Mouse (Mus musculus) kidney, postnatal 0 days (tissue): ENCODE measurements around the gene Olfr119. TPM values are rescaled to one million over a fixed set of nuclear protein-coding genes. Genes with fewer than 3 reads are reported as not detected.
"Not testable (repeated sequence)": the region's sequence is repeated elsewhere in the genome, so short reads cannot be mapped to it uniquely, and the experiment has no call there.

Source experiments
- ATAC-seq: fragments of 200-750 bp; cut with Nextera tagmentation; replicated peaks from 2 replicates; pipeline ENCODE4 v1.8.0; 2017; ENCODE audit warnings: low read depth, moderate number of reproducible peaks, moderate TSS enrichment, moderate library complexity; ENCODE audit not compliant: low FRiP score
- DNase-seq: peaks from one replicate; pipeline ENCODE4 v3.0.0-alpha.2; 2016; ENCODE audit warnings: low spot score
- H3K27ac ChIP-seq: fragments of 300-500 bp; sonication (generic); 2 replicates; pipeline ENCODE4 v1.5.1; 2014; ENCODE audit warnings: mild to moderate bottlenecking
- H3K27me3 ChIP-seq: fragments of 300-500 bp; sonication (generic); 2 replicates; pipeline ENCODE4 v1.6.1; 2014; ENCODE audit warnings: low read length, mixed read lengths; ENCODE audit not compliant: insufficient read depth
- H3K36me3 ChIP-seq: fragments of 300-500 bp; sonication (generic); 2 replicates; pipeline ENCODE4 v1.6.1; 2014; ENCODE audit warnings: low read length, mixed read lengths; ENCODE audit not compliant: insufficient read depth
- H3K4me1 ChIP-seq: fragments of 300-500 bp; sonication (generic); replicated peaks from 2 replicates; pipeline ENCODE4 v1.6.1; 2014; ENCODE audit warnings: antibody characterized with exemption, low read length, mixed read lengths; ENCODE audit not compliant: insufficient read depth
- H3K4me2 ChIP-seq: fragments of 300-500 bp; sonication (generic); 2 replicates; pipeline ENCODE4 v1.6.1; 2014; ENCODE audit warnings: mild to moderate bottlenecking, low read length, moderate library complexity, mixed read lengths
- H3K4me3 ChIP-seq: fragments of 300-500 bp; sonication (generic); replicated peaks from 2 replicates; pipeline ENCODE4 v1.5.1; 2014; ENCODE audit warnings: low read depth, low read length
- H3K9ac ChIP-seq: fragments of 300-500 bp; sonication (generic); 2 replicates; pipeline ENCODE4 v1.6.1; 2014; ENCODE audit warnings: low read depth, low read length
- H3K9me3 ChIP-seq: fragments of 300-500 bp; sonication (generic); replicated peaks from 2 replicates; pipeline ENCODE4 v1.6.1; 2016; ENCODE audit warnings: low read length, inconsistent platforms, mixed read lengths
- CTCF ChIP-seq: IDR thresholded peaks from 2 replicates; pipeline ENCODE4 v1.5.1; 2016; ENCODE audit warnings: antibody characterized with exemption, low read depth, mild to moderate bottlenecking, moderate library complexity
- WGBS: fragments of 180-500 bp; shearing (Covaris S2); extraction: QIAGEN DNeasy Blood & Tissue Kit; methylation state at CpG from one replicate; pipeline ENCODE4 v1.1.7; 2014; 5-methylcytosine and 5-hydroxymethylcytosine counted together
- polyA plus RNA-seq: library from polyadenylated mRNA; unstranded; fragments of >200 nt; fragmentation: Nextera tagmentation; extraction: Ambion mirVana; gene quantifications from 2 replicates; pipeline ENCODE4 v1.2.1, GENCODE M21; 2015

Olfr119 gene
- not detected in 2 replicates for polyA plus RNA-seq

DNA sequence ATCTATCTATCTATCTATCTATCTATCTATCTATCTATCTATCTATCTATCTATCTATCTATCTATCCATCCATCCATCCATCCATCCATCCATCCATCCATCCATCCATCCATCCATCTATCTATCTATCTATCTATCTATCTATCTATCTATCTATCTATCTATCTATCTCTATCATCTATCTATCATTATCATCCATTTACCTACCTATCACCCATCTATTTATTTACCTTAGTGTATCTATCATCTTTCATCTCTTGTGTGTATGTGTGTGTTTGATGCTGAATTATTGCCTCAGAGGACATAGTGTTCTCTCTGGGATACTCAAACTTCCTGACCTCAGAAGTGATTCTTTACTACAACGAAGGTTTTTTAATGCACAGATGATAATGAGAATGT, at the start of gene Olfr119:
Gene Olfr119, plus strand, starts transcription at position 301 of the 400 bp plus-strand sequence.
- DNase-seq, ATAC-seq, H3K4me3 ChIP-seq, H3K36me3 ChIP-seq, H3K27ac ChIP-seq, H3K9me3 ChIP-seq, H3K27me3 ChIP-seq, H3K4me2 ChIP-seq, H3K4me1 ChIP-seq, H3K9ac ChIP-seq: not testable (repeated sequence)
- 54% methylated on average over 1 of the region's 1 CpGs for WGBS

DNA sequence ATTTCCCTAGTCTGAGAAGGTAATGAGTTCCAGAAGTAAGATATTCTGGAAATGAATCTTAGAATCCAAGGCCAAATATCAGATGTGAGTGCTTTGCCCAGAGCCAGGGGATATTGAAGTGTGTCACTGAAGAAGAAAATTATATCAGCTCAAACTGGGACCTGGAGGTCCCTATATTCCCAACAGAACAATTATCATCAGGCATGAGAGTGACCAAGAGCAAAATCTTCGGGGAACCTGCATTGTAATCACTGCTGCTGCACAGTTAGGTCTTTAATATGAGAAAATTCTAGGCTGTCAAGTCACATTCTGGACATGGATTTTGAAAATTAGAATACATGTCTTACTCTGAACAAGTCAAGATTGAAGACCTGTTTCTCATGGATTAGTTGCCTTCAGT, 32.7 kb upstream of the Olfr119 start, which contains the start of gene Olfr117:
Gene Olfr117, minus strand, starts transcription at position 101 of the 400 bp plus-strand sequence.
- H3K9me3 ChIP-seq = no peaks in the 10 kb centered on the region
- no peak within 1 kb of the TSS for H3K27ac ChIP-seq
- 57% methylated on average over 1 of the region's 1 CpGs for WGBS
- DNase-seq = no peak
- no peak for ATAC-seq
- no peaks in the 10 kb centered on the region for H3K4me1 ChIP-seq
- no peak within 1 kb of the TSS for H3K4me2 ChIP-seq
- no peaks in the 10 kb centered on the region for H3K36me3 ChIP-seq
- no peaks in the 10 kb centered on the region for H3K27me3 ChIP-seq
- H3K4me3 ChIP-seq = no peak within 1 kb of the TSS
- H3K9ac ChIP-seq = no peak within 1 kb of the TSS
- TF ChIP-seq CTCF = no peak

DNA sequence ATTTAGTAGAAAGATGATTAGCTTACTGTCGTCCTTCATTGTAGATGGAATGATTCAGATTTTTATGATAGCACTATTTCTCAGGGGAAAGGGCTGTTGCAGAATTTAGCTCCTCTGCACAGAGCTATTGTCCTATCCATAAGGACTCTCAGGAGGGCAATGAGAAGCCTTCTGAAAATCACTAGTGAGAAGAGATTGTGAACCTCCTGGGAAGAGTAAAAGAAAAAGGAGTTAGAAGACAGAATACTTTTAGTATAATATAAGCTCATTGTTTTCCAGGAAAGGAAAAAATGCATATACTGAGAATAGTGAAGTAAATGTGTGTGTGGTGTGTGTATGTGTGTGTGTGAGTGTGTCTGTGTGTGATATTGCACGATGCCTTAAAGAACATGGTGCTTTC, 29.7 kb upstream of the Olfr119 start, which contains the start of gene Olfr118:
Gene Olfr118, plus strand, starts transcription at position 301 of the 400 bp plus-strand sequence.
- Histone ChIP-seq H3K4me2 (no peak within 1 kb of the TSS), H3K36me3 (no peaks in the 10 kb centered on the region), H3K9ac (no peak within 1 kb of the TSS), H3K9me3 (no peaks in the 10 kb centered on the region), H3K27ac (no peak within 1 kb of the TSS), H3K27me3 (no peaks in the 10 kb centered on the region), H3K4me1 (no peaks in the 10 kb centered on the region), H3K4me3 (no peak within 1 kb of the TSS)
- ATAC-seq = no peak
- TF ChIP-seq CTCF = no peak
- 65% methylated on average over 2 of the region's 2 CpGs for WGBS
- no peak for DNase-seq

DNA sequence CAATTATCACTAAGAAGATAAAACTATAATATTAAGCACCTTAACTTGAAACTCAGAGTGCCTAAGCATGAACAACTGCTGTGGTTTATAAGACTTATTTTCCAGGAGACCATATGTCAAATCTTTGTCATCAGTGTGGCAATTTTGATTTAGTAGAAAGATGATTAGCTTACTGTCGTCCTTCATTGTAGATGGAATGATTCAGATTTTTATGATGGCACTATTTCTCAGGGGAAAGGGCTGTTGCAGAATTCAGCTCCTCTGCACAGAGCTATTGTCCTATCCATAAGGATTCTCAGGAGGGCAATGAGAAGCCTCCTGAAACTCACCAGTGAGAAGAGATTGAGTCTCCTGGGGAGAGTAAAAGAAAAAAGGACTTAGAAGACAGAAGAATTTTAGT, 25.1 kb downstream of the Olfr119 start, which contains the start of gene Olfr120:
Gene Olfr120, plus strand, starts transcription at position 301 of the 400 bp plus-strand sequence.
- no peaks in the 10 kb centered on the region for H3K4me1 ChIP-seq
- H3K36me3 ChIP-seq = no peaks in the 10 kb centered on the region
- no peaks in the 10 kb centered on the region for H3K27me3 ChIP-seq
- no peak within 1 kb of the TSS for H3K4me2 ChIP-seq
- no peaks in the 10 kb centered on the region for H3K9me3 ChIP-seq
- TF ChIP-seq CTCF = no peak
- no peak for ATAC-seq
- H3K4me3 ChIP-seq = no peak within 1 kb of the TSS
- DNase-seq = no peak
- H3K27ac ChIP-seq = no peak within 1 kb of the TSS
- 69% methylated on average over 1 of the region's 1 CpGs for WGBS
- no peak within 1 kb of the TSS for H3K9ac ChIP-seq

GRCm38 (mm10) chr17:37738070-37738469, 41.7 kb downstream of the Olfr119 start:
- no peaks in the 10 kb centered on the region for H3K27me3 ChIP-seq
- no peak for DNase-seq
- H3K4me2 ChIP-seq = no peak overlapping the region
- H3K4me3 ChIP-seq = no peak overlapping the region
- H3K9ac ChIP-seq = no peak overlapping the region
- H3K27ac ChIP-seq = no peak overlapping the region
- WGBS = 52% methylated on average over 7 of the region's 7 CpGs
- no peaks in the 10 kb centered on the region for H3K4me1 ChIP-seq
- no peak for ATAC-seq
- TF ChIP-seq CTCF = no peak
- no peaks in the 10 kb centered on the region for H3K9me3 ChIP-seq
- H3K36me3 ChIP-seq = no peaks in the 10 kb centered on the region

Other genes with a start within 250 kb of the Olfr119 start
- not detected in 2 replicates for gene Olfr109, start 237.6 kb upstream of the Olfr119 start, polyA plus RNA-seq
- not detected in 2 replicates for gene H2-M2, start 213.0 kb upstream of the Olfr119 start, polyA plus RNA-seq
- not detected in 2 replicates for gene Olfr110, start 204.1 kb upstream of the Olfr119 start, polyA plus RNA-seq
- gene Olfr111, start 188.5 kb upstream of the Olfr119 start, polyA plus RNA-seq = not detected in 2 replicates
- gene Olfr112, start 127.1 kb upstream of the Olfr119 start, polyA plus RNA-seq = not detected in 2 replicates
- gene Olfr113, start 118.9 kb upstream of the Olfr119 start, polyA plus RNA-seq = not detected in 2 replicates
- not detected in 2 replicates for gene Olfr114, start 103.8 kb upstream of the Olfr119 start, polyA plus RNA-seq
- not detected in 2 replicates for gene Olfr115, start 69.5 kb upstream of the Olfr119 start, polyA plus RNA-seq
- gene Olfr116, start 69.4 kb upstream of the Olfr119 start, polyA plus RNA-seq = not detected in 2 replicates
- not detected in 2 replicates for gene Olfr117, start 32.8 kb upstream of the Olfr119 start, polyA plus RNA-seq
- gene Olfr118, start 29.6 kb upstream of the Olfr119 start, polyA plus RNA-seq = not detected in 2 replicates
- gene Olfr120, start 25.2 kb downstream of the Olfr119 start, polyA plus RNA-seq = not detected in 2 replicates
- not detected in 2 replicates for gene Olfr121, start 52.3 kb downstream of the Olfr119 start, polyA plus RNA-seq
- not detected in 2 replicates for gene Olfr122, start 72.0 kb downstream of the Olfr119 start, polyA plus RNA-seq
- not detected in 2 replicates for gene Olfr123, start 97.0 kb downstream of the Olfr119 start, polyA plus RNA-seq
- not detected in 2 replicates for gene Olfr124, start 103.3 kb downstream of the Olfr119 start, polyA plus RNA-seq
- not detected in 2 replicates for gene Olfr125, start 136.4 kb downstream of the Olfr119 start, polyA plus RNA-seq
- gene Olfr126, start 150.9 kb downstream of the Olfr119 start, polyA plus RNA-seq = not detected in 2 replicates
- not detected in 2 replicates for gene Olfr127, start 203.9 kb downstream of the Olfr119 start, polyA plus RNA-seq
- gene Olfr128, start 224.0 kb downstream of the Olfr119 start, polyA plus RNA-seq = not detected in 2 replicates